Mouse (Mus musculus): ENCODE measurements around the gene En2.

En2 gene

DNA sequence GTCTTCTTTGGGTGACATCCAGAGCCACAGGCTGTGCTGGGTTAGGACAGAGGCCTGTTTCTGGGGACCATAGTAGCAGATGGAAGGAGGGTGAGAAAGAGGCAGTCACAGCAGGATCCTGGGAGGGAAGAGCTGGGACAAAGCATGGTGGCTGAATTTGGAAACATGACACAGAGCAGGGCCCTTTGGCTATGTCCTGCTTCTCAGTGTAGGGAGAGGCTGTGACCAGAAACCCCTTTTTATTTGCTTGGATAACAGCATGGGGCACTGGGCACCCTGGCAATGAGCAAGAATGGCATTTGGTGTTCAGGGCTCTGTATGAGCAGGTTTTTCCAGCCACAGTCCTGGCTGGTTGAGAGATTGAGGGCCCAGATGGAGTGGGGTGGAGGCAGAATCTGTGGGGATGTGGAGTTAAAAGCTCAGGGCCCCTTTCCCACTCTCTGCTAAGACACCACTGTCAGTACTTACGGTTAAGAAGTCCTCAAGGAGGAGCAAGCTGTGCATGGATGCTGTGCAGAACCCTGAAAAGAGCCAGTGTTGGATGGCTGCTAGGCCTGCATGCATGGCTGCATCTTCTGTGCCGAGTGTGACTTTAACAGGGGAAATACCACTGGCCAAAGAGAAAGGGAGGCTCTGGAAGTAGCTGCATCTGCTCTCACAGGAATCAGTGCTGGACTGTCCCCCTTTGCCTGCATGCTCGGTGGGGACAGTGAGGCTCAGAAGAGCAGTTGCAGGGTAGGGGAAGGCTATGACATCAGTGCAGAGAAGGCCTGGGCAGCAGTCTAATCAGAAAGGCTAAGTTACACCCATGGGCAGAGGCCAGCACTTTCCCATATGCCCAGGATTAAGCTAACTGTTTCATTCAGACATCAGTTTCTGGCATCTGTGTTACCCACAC, 26.0 kb downstream of the En2 start:
- DNase-seq: no peak

DNA sequence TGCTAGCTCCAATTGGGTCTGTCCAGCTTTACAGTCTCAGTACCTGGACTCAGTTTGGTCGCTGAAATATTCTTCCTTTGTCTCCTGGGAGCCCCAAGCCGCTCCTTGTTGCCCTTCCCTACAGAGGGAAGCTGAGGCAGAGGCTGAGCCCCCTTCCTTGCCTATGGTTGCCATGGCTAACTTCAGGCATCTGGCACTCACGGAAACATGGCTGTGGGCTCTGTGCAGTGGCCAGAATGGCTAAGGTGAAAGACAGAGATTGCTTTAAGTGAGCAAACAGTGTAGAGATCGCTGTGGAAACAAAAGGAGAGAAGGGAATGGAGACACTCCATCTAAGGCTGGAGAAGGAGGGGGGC, 26.6 kb downstream of the En2 start:
- no peak for DNase-seq

DNA sequence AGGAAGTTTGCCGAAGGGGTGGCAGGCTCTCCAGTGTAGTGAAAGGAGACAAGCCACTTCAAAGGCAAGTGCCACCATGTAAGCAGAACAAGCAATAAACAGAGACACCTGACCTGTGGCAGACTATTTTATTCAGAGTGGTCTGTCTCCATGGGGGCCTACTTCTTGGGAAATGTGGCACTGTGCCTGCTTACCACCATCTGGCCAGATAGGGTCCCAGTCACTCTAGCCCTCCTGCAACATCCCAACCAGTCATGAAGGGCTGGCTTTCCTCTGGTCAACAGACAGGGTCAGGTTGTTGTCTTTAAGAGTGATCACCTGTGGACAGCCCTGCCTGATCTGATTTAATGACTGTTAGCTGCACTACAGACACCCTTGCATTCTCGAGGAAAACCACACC, 30.0 kb downstream of the En2 start:
- no peak for DNase-seq

DNA sequence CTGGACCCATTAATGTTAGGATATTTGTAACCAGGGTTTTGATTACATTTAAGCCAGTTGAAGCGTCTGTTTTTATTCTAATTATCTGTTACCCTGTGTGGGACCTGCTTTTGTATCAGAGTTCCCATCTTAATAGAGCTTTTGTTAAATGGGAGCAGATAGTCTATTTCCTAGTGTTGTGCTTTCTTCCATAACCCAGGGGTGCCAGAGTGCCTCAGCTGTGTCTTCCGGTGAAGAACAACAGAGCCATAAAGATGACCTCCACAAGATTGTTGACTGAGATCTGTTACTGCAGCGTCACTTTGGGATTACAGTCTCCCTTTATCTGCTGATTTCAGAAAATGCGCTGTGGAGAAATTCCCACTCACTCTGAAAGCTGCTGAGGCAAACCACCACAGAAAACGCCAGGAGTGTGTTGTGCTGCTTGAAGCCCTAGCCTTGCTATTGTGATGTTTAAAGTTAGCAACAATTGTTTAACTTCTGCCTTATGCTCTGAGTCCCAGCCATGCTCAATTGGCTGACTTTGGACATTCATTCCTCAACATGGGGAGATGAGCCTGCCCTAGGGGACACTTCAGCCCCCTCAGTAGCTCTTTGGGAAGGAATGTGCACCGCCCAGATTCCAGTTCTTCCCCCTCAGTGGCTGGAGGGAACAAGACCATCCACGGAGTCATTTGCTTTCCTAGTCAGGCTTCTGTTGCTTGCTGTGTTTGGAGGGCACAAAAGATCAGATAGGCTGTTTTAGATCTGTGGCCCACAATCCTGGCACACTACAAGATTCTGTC, 33.8 kb downstream of the En2 start:
- no peak for DNase-seq

DNA sequence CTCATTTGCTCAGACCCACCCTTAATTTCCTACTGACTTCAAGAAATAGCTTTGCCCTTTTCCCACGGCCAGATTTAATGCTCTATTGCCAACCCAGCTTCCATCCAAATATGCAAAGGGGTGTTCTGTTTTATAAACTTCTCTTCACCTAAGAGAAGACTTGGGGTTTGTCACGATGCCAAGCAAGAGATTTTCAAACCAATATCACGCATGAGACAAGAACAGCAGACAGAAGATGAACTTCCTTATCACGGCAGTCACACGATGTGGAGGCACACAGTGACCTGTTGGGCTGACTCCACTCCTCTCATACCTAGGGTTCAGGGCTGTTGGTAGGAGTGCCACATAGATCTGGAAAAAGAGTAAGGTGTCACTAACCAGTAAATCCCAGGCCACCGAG, 37.6 kb downstream of the En2 start:
- DNase-seq: no peak

DNA sequence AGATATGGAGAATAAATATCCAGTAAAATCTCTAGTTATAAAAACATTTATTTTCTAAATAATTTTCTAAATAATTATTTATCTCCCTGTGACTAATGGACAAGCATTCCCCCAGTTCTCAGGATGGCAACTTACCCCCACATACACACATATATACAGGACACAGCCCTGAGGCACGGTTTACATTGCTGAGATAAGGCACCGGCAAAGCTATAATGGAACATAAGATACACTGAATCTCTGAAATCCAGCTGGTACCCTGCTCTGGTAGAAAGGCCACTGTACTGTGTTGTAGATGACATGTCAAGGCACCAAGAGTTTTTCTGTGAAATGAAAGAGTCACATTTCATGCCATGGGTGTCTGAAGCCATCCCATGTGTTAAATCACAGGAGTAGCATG, 39.2 kb downstream of the En2 start:
- DNase-seq: no peak

DNA sequence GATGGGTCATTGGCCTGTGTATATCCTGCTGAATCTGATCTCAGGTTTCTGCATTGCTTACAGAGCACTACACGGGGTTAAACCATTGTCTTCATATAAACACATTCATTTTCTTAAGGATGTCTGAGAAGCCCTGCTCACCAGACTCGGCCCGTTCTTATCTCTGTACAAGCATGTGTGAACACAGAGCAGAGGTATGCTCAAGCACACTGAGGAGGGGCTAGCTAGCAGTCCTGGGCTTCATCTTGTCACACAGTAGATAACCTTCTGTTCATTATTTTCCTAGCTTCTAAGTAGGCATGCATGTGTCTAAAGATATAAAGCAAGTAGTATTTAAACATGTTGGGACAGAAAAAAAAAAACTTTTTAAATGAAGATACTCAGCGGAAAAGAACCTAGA, 41.0 kb downstream of the En2 start:
- no peak for DNase-seq

DNA sequence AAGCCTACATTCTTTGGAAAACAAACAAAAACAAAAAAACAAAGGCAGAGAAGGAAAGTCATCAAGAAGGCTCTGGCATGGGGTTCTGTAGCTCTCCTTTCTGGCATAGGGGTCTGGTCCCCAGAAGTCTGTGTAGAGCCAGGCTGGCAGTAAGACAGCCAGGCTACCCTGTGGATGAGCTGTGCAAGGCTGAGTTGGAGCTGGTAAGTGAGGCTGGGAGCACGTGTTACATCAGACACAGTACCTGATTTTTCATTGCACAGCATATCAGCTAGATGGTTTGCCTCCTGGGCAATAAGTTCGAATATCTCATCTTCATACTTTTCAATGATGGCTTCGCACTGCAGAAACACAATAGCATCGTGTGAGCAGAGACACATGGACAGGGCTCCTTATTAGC, 41.5 kb downstream of the En2 start:
- DNase-seq: no peak

DNA sequence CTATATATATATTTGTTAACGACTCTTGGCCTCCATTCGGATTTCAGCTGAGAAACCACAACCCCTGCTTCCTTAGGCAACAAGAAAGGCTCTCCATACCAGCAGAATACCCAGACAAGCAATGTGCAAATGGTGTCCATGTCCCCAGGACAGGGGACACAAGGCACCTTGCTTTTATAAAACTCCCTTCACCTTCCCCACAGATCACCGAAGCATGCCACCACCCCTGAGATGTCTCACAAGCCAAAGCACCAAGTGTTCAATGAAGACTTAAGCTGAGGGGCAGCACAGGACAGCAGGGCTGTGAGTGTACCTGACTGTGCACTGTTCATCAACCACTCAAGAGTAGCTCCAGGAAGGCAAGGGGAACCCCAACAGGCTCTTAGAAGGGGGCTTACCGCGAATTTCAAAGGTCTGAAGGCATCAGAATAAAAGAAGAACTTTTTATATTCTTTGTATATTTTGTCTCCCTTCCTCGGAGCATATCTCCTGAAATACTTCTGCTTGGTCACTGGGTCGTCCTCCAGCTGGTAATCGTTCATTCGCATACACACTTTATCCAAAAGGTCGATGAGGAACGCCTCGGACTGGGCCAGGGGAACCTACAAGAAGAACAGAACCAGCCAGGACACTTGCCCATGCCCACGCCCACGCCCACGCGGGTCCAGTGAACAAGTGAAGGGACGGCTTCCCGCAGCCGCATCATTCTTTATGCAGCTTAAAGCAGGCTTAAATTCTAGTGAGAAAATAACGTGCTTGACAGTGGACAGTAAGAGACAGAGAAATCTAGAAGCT, 43.4 kb downstream of the En2 start:
- no peak for DNase-seq

DNA sequence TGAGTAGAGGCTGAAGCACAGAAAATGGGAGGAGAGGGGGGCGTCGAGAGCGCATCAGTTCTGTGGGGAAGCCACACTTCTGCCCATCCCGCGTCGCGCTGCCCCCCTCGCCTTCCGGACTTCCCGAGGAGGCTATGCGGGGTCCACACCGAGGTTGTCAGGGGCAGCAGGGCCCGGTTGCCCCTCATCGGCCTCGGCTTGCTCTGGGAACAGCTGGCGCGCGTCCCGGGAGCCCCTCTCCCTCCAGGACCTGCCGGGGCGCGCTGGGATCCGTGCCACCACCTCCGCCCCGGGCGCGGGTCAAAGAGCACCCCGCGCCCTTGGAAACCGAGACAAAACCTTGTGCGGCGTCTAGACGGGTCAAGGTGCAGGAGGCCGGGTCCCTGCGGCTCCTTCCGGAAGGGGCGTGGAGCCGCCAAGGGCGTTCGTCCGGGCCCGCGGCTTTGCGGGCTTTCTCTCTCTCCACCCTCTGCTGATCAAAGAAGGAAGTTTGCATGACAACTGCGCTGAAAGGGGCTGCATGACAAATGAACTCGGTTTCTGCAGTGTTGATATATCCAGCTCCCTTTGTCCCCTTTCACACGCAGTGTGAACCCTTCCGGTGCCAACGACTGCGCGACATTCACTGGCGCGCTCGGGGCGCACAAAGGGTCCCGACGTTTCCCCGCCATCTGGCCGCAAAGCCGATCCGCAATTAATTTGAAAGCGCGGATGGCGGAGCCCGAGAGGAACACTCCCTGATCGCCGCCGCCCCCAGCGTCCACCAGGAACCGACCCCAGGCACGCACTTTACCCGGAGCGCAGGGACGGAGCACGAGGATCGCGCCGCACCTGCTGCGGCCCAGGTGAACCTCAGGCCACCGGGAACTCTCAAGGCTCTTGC, 44.3 kb downstream of the En2 start:
- DNase-seq: peak; percentile 75

DNA sequence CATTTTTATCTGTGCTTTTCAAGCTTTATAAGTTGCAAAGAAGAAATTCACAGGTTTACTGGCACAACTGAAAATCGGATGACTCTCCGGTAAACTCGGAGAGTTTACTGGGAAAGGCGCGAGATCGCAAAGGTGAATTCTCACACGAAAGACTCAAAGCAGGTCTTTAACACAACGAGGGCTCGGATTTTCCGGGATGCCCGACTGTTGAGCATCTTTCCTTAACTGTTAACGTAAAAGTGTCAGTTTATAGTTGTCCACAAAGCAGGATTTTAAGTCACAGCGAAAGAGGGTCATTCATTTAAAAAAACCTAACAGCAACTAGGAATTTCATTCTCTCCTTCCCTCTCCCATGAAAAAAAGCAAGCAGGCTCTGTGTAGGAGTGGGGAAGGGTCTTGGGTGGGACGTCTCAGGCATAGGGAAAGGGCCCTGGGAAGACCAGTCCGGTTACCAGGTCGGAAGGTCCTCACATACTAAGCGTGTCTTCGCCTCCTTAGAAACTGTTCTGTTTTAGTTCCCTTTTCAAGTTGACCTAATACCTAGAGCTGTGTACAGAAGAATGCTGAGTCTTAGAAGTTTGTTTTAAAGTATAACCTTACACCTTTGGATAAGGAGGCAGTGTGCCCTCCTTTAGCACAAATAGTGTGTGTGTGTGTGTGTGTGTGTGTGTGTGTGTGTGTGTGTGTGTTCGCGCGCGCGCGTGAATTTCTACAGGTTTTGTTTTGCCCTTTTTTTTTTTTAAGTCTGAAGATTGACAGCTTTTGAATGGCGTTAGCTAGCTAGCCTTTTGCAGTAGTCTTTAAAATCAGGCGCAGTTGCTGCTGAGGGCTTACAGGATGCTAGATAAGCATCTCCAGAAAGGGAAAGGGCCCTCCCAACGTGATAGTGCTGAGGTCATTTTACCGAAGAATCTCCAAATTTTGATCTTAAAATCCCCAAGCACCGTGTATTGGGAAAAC, 45.4 kb downstream of the En2 start:
- no peak for DNase-seq

DNA sequence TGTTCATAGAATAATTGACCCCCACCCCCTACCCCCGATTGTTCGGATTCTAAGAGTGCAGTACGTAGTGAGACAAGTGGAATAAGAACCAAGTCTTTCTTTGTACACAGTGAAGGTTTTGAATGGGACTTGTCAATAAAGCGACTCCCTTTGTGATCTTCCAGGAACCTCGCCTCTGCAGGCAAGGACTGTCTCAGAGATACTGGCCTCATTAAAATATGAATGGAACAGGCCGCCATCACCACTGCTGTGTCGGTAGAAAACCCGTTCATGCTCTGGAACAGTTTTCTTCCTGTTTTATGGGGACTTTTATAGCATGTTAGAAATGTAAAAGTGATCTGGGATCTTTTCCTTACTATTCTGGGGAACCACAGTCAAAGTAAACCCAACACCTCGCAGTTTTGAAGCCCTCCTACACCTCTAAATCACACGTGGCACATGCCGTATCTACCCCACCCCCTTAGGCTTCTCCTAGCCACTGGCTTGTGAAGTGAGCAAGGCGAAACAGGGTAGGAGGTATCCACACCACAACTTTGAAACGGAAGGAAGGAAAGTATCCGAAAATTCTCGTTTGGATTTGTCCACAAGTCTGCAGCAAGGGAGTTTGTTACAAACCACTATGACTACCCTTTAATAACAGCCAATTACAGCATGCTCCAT, 46.3 kb downstream of the En2 start:
- peak; percentile 60 for DNase-seq

DNA sequence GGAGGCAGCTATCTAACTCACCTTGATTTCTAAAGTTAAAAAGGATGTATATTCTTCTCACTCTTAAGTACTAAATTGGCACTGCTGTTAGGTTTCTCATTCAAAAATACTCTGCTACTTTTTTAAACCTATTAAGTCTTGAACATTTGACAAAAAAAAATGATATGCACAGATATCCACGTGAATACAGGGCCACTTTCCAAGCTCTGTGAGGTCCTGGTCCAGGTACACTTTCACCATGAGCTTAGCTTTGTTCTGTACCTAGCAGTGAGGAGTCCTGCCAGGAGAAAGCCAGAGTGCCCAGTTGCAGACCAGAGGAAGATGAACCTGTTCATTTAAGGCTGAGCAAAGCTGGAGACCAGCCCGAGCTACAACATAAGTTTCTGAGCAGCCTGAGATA, 47.9 kb downstream of the En2 start:
- no peak for DNase-seq

DNA sequence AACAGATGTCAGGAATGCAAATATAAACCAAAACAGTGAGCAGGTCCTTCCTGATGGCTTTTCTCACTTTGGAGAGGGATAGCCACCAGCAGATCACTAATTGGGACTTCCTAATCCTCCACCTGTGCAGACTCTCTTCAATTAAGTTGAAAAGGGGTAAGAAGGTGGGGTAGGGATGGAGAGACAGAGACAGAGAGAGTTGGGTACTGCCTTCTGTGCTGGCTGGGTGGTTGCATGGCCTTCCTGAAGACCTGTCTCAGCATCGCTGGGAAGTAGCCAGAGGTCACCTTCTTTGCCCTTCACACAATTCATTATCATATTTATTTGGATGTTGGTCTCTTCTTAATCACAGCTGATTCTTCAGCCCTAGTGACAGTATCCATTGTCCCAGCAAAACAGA, 54.1 kb downstream of the En2 start:
- DNase-seq: no peak

Measured in embryo, embryonic 11 days (tissue).